Mouse (Mus musculus): ENCODE measurements at regions not wholly inside any gene's neighbourhood (a gene's known extent, or its start where the extent isn't known, plus 50 kb on each side); places are given as distances from the start of the nearest gene placed in this dataset.
"Not testable (repeated sequence)": the region's sequence is repeated elsewhere in the genome, so short reads cannot be mapped to it uniquely, and the experiment has no call there.

DNA sequence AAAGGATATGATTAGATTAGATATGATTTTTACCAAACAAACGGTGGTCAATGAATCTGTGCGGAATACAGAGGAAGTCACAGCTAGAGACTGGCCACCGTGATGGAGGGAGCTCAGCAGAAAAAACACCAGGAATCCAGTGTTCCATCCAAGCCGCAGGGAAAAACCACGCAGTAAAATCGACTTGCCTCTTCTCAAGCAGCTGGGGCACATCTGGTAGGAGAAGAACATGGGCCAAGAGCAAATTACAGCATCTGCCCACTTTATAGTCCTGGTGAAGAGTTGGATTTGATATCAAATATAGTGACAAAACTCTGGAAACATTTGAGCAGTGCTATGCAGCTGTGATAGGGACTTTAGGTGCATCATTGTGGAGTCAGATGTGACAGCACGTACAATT, 874.1 kb downstream of the Robo2 start:
- TF ChIP-seq POLR2A (IDR thresholded peaks at IDR 0.05; ENCODE audit: extremely low read depth, insufficient read depth, low read length) = no peak
- no peak for TF ChIP-seq CTCF (IDR thresholded peaks at IDR 0.05; ENCODE audit: low read depth, low read length)
- Histone ChIP-seq H3K9ac (ENCODE audit: low read depth, low read length) (no peak overlapping the region), H3K27ac (replicated peaks; ENCODE audit: insufficient read depth, low read depth, low read length) (no peak overlapping the region), H3K4me1 (ENCODE audit: control insufficient read depth, insufficient read depth, low read length) (no peaks in the 10 kb centered on the region), H3K27me3 (ENCODE audit: control insufficient read depth, insufficient read depth, low read length) (no peaks in the 10 kb centered on the region), H3K79me2 (ENCODE audit: control insufficient read depth, insufficient read depth, low read length) (no peaks in the 10 kb centered on the region), H3K4me3 (ENCODE audit: insufficient read depth, low read depth, low read length) (no peak overlapping the region), H3K36me3 (ENCODE audit: control insufficient read depth, insufficient read depth, low read length) (no peaks in the 10 kb centered on the region)
- WGBS = 87% methylated on average over 7 of the region's 7 CpGs
- no peak for DNase-seq (ENCODE audit: extremely low read depth, low read depth, low spot score)

DNA sequence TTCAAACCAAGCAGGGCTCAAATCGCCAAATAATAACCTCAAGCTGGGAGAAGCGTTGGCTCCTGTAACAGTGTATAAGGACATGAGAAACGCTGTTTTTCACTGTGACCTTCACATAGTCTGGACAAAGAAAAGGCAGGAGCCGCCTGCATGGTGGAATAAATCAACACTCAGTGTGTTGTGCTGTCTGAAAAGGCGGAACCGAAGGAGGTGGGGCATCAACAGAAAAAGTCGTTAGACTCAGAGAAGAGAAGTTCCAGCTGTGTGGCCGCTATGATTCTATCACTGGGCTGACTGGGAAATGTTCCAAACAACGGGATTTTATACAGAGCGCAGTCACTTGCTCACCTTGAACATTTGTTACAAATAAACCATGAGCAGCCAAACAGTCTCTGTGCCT, 881.4 kb downstream of the Robo2 start:
- no peaks in the 10 kb centered on the region for H3K79me2 ChIP-seq (ENCODE audit: control insufficient read depth, insufficient read depth, low read length)
- TF ChIP-seq CTCF (IDR thresholded peaks at IDR 0.05; ENCODE audit: low read depth, low read length) (no peak), POLR2A (IDR thresholded peaks at IDR 0.05; ENCODE audit: extremely low read depth, insufficient read depth, low read length) (no peak)
- H3K9ac ChIP-seq (ENCODE audit: low read depth, low read length) = no peak overlapping the region
- H3K4me1 ChIP-seq (ENCODE audit: control insufficient read depth, insufficient read depth, low read length) = no peaks in the 10 kb centered on the region
- no peak for DNase-seq (ENCODE audit: extremely low read depth, low read depth, low spot score)
- no peaks in the 10 kb centered on the region for H3K27me3 ChIP-seq (ENCODE audit: control insufficient read depth, insufficient read depth, low read length)
- H3K27ac ChIP-seq (replicated peaks; ENCODE audit: insufficient read depth, low read depth, low read length) = no peak overlapping the region
- no peaks in the 10 kb centered on the region for H3K36me3 ChIP-seq (ENCODE audit: control insufficient read depth, insufficient read depth, low read length)
- H3K4me3 ChIP-seq (ENCODE audit: insufficient read depth, low read depth, low read length) = no peak overlapping the region
- 77% methylated on average over 10 of the region's 10 CpGs for WGBS

DNA sequence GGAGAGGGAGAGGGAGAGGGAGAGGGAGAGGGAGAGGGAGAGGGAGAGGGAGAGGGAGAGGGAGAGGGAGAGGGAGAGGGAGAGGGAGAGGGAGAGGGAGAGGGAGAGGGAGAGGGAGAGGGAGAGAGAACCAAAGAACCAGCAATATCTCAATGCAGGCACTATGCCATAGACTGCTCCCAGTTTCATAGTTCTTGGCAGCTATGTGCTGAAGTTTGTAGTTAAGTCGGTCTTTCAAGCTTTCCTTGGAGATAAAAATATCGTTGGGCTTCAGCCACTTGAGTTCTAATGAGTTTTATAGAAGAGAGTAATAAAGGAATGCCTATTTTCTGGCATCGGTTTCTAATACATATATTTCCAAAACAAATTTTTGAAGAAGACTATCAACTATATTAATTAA, 888.7 kb downstream of the Robo2 start:
- not testable (repeated sequence) for DNase-seq (ENCODE audit: extremely low read depth, low read depth, low spot score); H3K79me2 ChIP-seq (ENCODE audit: control insufficient read depth, insufficient read depth, low read length); H3K9ac ChIP-seq (ENCODE audit: low read depth, low read length); H3K27me3 ChIP-seq (ENCODE audit: control insufficient read depth, insufficient read depth, low read length); H3K27ac ChIP-seq (replicated peaks; ENCODE audit: insufficient read depth, low read depth, low read length); H3K4me3 ChIP-seq (ENCODE audit: insufficient read depth, low read depth, low read length); H3K36me3 ChIP-seq (ENCODE audit: control insufficient read depth, insufficient read depth, low read length); H3K4me1 ChIP-seq (ENCODE audit: control insufficient read depth, insufficient read depth, low read length)
- 68% methylated on average over 3 of the region's 3 CpGs for WGBS

DNA sequence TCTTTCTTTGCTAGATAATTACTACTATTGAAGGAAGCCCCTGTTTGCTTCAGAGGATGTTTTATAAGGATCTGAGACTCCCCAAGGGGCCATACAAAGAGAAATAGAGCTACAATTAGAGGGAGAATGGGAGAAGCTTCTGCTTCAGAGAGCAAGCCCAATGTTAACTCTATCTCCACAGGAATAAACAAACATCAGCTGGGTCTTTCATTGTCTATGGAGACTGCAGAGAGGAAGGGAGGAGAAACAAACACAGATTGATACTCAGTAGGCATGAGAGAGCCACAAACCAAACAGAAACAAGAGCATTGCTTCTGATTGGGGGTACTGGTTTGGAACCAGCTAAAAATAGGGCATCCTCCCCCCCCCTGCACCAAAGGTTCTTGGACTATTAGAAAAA, 906.9 kb downstream of the Robo2 start:
- no peak overlapping the region for H3K27ac ChIP-seq (replicated peaks; ENCODE audit: insufficient read depth, low read depth, low read length)
- no peak for DNase-seq (ENCODE audit: extremely low read depth, low read depth, low spot score)
- H3K36me3 ChIP-seq (ENCODE audit: control insufficient read depth, insufficient read depth, low read length) = no peaks in the 10 kb centered on the region
- no peaks in the 10 kb centered on the region for H3K27me3 ChIP-seq (ENCODE audit: control insufficient read depth, insufficient read depth, low read length)
- H3K4me3 ChIP-seq (ENCODE audit: insufficient read depth, low read depth, low read length) = no peak overlapping the region
- H3K9ac ChIP-seq (ENCODE audit: low read depth, low read length) = no peak overlapping the region
- no peaks in the 10 kb centered on the region for H3K79me2 ChIP-seq (ENCODE audit: control insufficient read depth, insufficient read depth, low read length)
- no peaks in the 10 kb centered on the region for H3K4me1 ChIP-seq (ENCODE audit: control insufficient read depth, insufficient read depth, low read length)
- no peak for TF ChIP-seq CTCF (IDR thresholded peaks at IDR 0.05; ENCODE audit: low read depth, low read length)
- no peak for TF ChIP-seq POLR2A (IDR thresholded peaks at IDR 0.05; ENCODE audit: extremely low read depth, insufficient read depth, low read length)

DNA sequence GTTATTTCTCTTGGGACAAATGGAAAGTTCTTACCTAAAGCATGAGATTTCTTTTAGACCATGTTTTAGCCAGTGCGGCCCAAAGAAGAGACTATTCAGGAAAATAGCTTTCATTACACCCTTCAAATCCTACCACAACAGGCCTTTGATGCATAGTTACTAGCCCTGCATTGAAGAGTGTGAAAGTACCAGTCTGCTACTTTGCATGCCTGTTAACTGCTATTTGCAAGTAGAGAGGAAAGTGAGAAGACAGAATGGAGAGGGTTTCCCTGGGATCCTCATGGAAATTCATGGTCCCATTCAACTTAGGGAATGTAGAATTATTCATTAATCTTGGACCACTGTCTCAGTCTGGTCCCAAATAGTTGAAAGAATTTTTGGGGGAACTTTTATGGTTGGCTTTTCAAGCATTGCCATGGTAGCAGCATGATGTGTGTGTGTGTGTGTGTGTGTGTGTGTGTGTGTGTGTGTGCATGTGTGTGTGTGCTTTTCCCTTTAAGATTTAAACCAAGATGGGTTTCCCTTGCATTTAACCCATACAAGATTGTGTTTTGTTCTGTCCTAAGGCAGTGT, 912.9 kb downstream of the Robo2 start:
- Histone ChIP-seq H3K4me1 (ENCODE audit: control insufficient read depth, insufficient read depth, low read length) (no peaks in the 10 kb centered on the region), H3K9ac (ENCODE audit: low read depth, low read length) (no peak overlapping the region), H3K79me2 (ENCODE audit: control insufficient read depth, insufficient read depth, low read length) (no peaks in the 10 kb centered on the region), H3K36me3 (ENCODE audit: control insufficient read depth, insufficient read depth, low read length) (no peaks in the 10 kb centered on the region), H3K4me3 (ENCODE audit: insufficient read depth, low read depth, low read length) (no peak overlapping the region), H3K27me3 (ENCODE audit: control insufficient read depth, insufficient read depth, low read length) (no peaks in the 10 kb centered on the region), H3K27ac (replicated peaks; ENCODE audit: insufficient read depth, low read depth, low read length) (no peak overlapping the region)
- no peak for DNase-seq (ENCODE audit: extremely low read depth, low read depth, low spot score)
- TF ChIP-seq CTCF (IDR thresholded peaks at IDR 0.05; ENCODE audit: low read depth, low read length) = no peak
- TF ChIP-seq POLR2A (IDR thresholded peaks at IDR 0.05; ENCODE audit: extremely low read depth, insufficient read depth, low read length) = no peak
- 92% methylated on average over 1 of the region's 1 CpGs for WGBS

DNA sequence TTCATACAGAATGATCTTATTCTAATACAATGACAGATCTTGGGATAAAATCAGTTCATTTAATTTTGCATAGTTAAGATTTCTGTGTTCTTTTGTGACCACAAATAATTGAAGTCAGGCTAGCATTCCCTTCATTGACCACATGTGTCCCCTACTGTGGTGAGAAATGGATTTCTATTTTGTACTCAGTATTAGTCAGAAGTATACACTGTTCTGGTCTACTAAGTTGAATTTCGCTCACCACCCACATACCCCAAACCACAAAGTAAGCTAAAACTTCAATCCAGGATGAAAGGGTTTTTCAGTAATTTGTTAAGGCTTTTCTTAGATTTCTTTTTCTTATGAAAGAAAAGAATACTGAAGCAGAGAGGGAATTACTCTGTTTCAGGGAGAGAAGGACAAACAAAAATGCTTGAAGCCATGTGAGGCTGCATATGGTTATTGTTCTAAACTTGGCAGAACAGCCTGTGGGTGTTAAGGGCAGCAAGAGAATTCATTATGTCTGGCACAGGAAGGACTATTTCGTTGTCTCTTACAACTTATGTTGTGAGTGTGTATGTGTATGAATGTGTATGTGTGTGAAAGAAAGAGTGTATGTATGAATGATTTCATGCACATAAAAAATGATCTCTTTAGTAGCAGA, 928.3 kb downstream of the Robo2 start:
- WGBS = 68% methylated on average over 2 of the region's 2 CpGs
- H3K4me1 ChIP-seq (ENCODE audit: control insufficient read depth, insufficient read depth, low read length) = no peaks in the 10 kb centered on the region

More for the DNA sequence above, 928.3 kb downstream of the Robo2 start:
- no peak for TF ChIP-seq POLR2A (IDR thresholded peaks at IDR 0.05; ENCODE audit: extremely low read depth, insufficient read depth, low read length)
- no peak for TF ChIP-seq CTCF (IDR thresholded peaks at IDR 0.05; ENCODE audit: low read depth, low read length)
- Histone ChIP-seq H3K79me2 (ENCODE audit: control insufficient read depth, insufficient read depth, low read length) (no peaks in the 10 kb centered on the region), H3K36me3 (ENCODE audit: control insufficient read depth, insufficient read depth, low read length) (no peaks in the 10 kb centered on the region), H3K9ac (ENCODE audit: low read depth, low read length) (no peak overlapping the region), H3K27me3 (ENCODE audit: control insufficient read depth, insufficient read depth, low read length) (no peaks in the 10 kb centered on the region), H3K27ac (replicated peaks; ENCODE audit: insufficient read depth, low read depth, low read length) (no peak overlapping the region), H3K4me3 (ENCODE audit: insufficient read depth, low read depth, low read length) (no peak overlapping the region)
- no peak for DNase-seq (ENCODE audit: extremely low read depth, low read depth, low spot score)

Measured in liver, adult 2 months (tissue).